Mouse (Mus musculus) ES-Bruce4 (cell line): Measurements from ENCODE around the gene Tnr. TPM values are rescaled to one million over a fixed set of nuclear protein-coding genes. Genes with fewer than 3 reads are reported as not detected.

Experiments
- H3K27ac ChIP-seq: 2 replicates; pipeline ENCODE4 v1.5.1; 2012; ENCODE audit warnings: low read length, inconsistent platforms; ENCODE audit not compliant: insufficient read depth
- H3K27me3 ChIP-seq: 2 replicates; pipeline ENCODE4 v1.6.1; 2012; ENCODE audit warnings: mild to moderate bottlenecking, low read length, inconsistent platforms; ENCODE audit not compliant: control insufficient read depth, poor library complexity, insufficient read depth, severe bottlenecking
- H3K36me3 ChIP-seq: 2 replicates; pipeline ENCODE4 v1.6.1; 2012; ENCODE audit warnings: inconsistent platforms, mild to moderate bottlenecking, low read length, moderate library complexity; ENCODE audit not compliant: control insufficient read depth, poor library complexity, insufficient read depth, severe bottlenecking
- H3K4me1 ChIP-seq: one replicate; pipeline ENCODE4 v1.8.1; 2011; ENCODE audit warnings: low read length; ENCODE audit not compliant: control insufficient read depth, insufficient read depth
- H3K4me3 ChIP-seq: 2 replicates; pipeline ENCODE4 v1.5.1; 2011; ENCODE audit warnings: low read depth, mild to moderate bottlenecking, low read length
- H3K9ac ChIP-seq: 2 replicates; pipeline ENCODE4 v1.6.1; 2012; ENCODE audit warnings: low read depth, mild to moderate bottlenecking, inconsistent platforms; ENCODE audit not compliant: poor library complexity, severe bottlenecking
- H3K9me3 ChIP-seq: replicated peaks from 2 replicates; pipeline ENCODE4 v1.6.1; 2012; ENCODE audit warnings: mild to moderate bottlenecking, low read length, inconsistent platforms; ENCODE audit not compliant: control insufficient read depth, poor library complexity, insufficient read depth, severe bottlenecking
- CTCF ChIP-seq: IDR thresholded peaks from one replicate; pipeline ENCODE4 v1.8.1; 2011; ENCODE audit warnings: low read depth, low read length
- EP300 ChIP-seq: IDR thresholded peaks from 2 replicates; pipeline ENCODE4 v1.6.1; 2011; ENCODE audit warnings: low read depth, low read length; ENCODE audit not compliant: insufficient read depth
- POLR2A ChIP-seq: IDR thresholded peaks from one replicate; pipeline ENCODE4 v1.8.1; 2011; ENCODE audit warnings: low read length; ENCODE audit not compliant: insufficient read depth
- polyA plus RNA-seq: library from polyadenylated mRNA; stranded (reverse); fragments of >200 nt; gene quantifications from 2 replicates; pipeline ENCODE4 v1.2.4, GENCODE M21; 2011; ENCODE audit warnings: low read depth; ENCODE audit not compliant: missing spikeins, insufficient read depth, insufficient read length

Gene Tnr
- polyA plus RNA-seq, 1 experiment = not detected

GRCm38 (mm10) chr1:159580335-159580921 lies 56.9 kb downstream of the Tnr start:
- Histone ChIP-seq H3K36me3 (no peaks in the 10 kb centered on the region), H3K9me3 (no peaks in the 10 kb centered on the region), H3K27me3 (no peaks in the 10 kb centered on the region), H3K4me1 (no peaks in the 10 kb centered on the region), H3K4me3 (no peak overlapping the region), H3K9ac (no peak overlapping the region), H3K27ac (no peak overlapping the region)
- TF ChIP-seq EP300 = no peak
- no peak for TF ChIP-seq CTCF
- TF ChIP-seq POLR2A = no peak

GRCm38 (mm10) chr1:159583877-159584276 lies 60.3 kb downstream of the Tnr start:
- Histone ChIP-seq H3K4me3 (no peak overlapping the region), H3K36me3 (no peaks in the 10 kb centered on the region), H3K4me1 (no peaks in the 10 kb centered on the region), H3K27ac (no peak overlapping the region), H3K9me3 (no peaks in the 10 kb centered on the region), H3K27me3 (no peaks in the 10 kb centered on the region), H3K9ac (no peak overlapping the region)
- TF ChIP-seq POLR2A (no peak), CTCF (no peak), EP300 (no peak)

- no peaks in the 10 kb centered on the region for H3K4me1 ChIP-seq
- no peaks in the 10 kb centered on the region for H3K27me3 ChIP-seq
- no peak overlapping the region for H3K4me3 ChIP-seq
- H3K9me3 ChIP-seq = no peaks in the 10 kb centered on the region
- no peaks in the 10 kb centered on the region for H3K36me3 ChIP-seq
- no peak overlapping the region for H3K9ac ChIP-seq
- H3K27ac ChIP-seq = no peak overlapping the region
- TF ChIP-seq CTCF = no peak
- no peak for TF ChIP-seq POLR2A
- TF ChIP-seq EP300 = no peak
Measured at GRCm38 (mm10) chr1:159588741-159589140, 65.2 kb downstream of the Tnr start.

GRCm38 (mm10) chr1:159594099-159595058 lies 70.8 kb downstream of the Tnr start:
- no peak overlapping the region for H3K4me3 ChIP-seq
- H3K9me3 ChIP-seq = no peaks in the 10 kb centered on the region
- H3K27ac ChIP-seq = no peak overlapping the region
- H3K4me1 ChIP-seq = no peaks in the 10 kb centered on the region
- TF ChIP-seq EP300 (no peak), POLR2A (no peak), CTCF (no peak)
- no peak overlapping the region for H3K9ac ChIP-seq
- H3K27me3 ChIP-seq = no peaks in the 10 kb centered on the region
- H3K36me3 ChIP-seq = no peaks in the 10 kb centered on the region

- H3K27me3 ChIP-seq = no peaks in the 10 kb centered on the region
- TF ChIP-seq EP300 (no peak), CTCF (no peak), POLR2A (no peak)
- no peak overlapping the region for H3K9ac ChIP-seq
- no peak overlapping the region for H3K27ac ChIP-seq
- H3K4me3 ChIP-seq = no peak overlapping the region
- no peaks in the 10 kb centered on the region for H3K36me3 ChIP-seq
- no peaks in the 10 kb centered on the region for H3K4me1 ChIP-seq
- no peaks in the 10 kb centered on the region for H3K9me3 ChIP-seq
Measured at GRCm38 (mm10) chr1:159595729-159596128, 72.2 kb downstream of the Tnr start.

GRCm38 (mm10) chr1:159596640-159597039 lies 73.1 kb downstream of the Tnr start:
- Histone ChIP-seq H3K9me3 (no peaks in the 10 kb centered on the region), H3K4me1 (no peaks in the 10 kb centered on the region), H3K27ac (no peak overlapping the region), H3K36me3 (no peaks in the 10 kb centered on the region), H3K4me3 (no peak overlapping the region), H3K27me3 (no peaks in the 10 kb centered on the region), H3K9ac (no peak overlapping the region)
- TF ChIP-seq CTCF (no peak), EP300 (no peak), POLR2A (no peak)
